Mouse (Mus musculus): ENCODE measurements around the gene Abhd16b.

DNA sequence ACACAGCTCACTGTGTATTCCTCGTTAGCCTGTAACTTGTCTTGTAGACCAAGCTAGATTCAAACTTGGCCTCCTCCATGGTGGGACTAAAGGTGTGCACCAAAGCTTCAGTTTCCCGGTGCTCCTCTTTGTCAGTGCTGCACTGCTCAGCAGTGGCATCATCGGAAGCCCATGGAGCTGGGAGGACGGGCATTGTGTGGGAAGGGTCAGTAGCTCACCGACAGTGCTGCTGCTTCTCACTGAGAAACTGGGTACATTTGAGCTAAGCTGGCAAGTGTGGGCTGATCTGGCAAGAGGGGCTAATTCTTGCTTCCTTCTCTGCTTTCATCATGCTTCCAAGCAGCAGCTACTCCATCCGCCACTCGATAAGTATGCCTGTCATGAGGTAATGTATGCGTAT is 18.2 kb downstream of the Abhd16b start:
- TF ChIP-seq CTCF (IDR thresholded peaks at IDR 0.05; ENCODE audit: control insufficient read depth, insufficient read depth, insufficient read length) (no peak), MAX (IDR thresholded peaks at IDR 0.05) (no peak)
